Mouse (Mus musculus) layer of hippocampus, adult 2 months (tissue): ENCODE measurements around the gene Epha2. TPM values are rescaled to one million over a fixed set of nuclear protein-coding genes. Genes with fewer than 3 reads are reported as not detected.
A peak's percentile ranks its signal among the peaks of the same experiment; 100 is the strongest.

ENCODE experiments used
- DNase-seq, 2 experiments: peaks; one replicate each; pipeline ENCODE4 v3.0.0; 2022; ENCODE audit warnings: low spot score in 2 of 2
- H3K27ac ChIP-seq: fragments of 200-600 bp; 2 replicates; pipeline ENCODE4 v1.8.1; 2022
- H3K4me3 ChIP-seq: fragments of 200-600 bp; 2 replicates; pipeline ENCODE4 v1.8.1; 2022; ENCODE audit warnings: mild to moderate bottlenecking
- CTCF ChIP-seq: fragments of 200-600 bp; conservative IDR thresholded peaks from 2 replicates; pipeline ENCODE4 v1.8.1; 2022; ENCODE audit warnings: antibody characterized with exemption, mild to moderate bottlenecking, moderate library complexity
- total RNA-seq, 2 experiments: library from RNA; stranded (reverse); gene quantifications; 2 replicates each; pipeline ENCODE4 v1.2.3; 2021

Gene Epha2
- total RNA-seq, 2 experiments from 2014 or later, result 0.86 to 1.3 TPM

DNA sequence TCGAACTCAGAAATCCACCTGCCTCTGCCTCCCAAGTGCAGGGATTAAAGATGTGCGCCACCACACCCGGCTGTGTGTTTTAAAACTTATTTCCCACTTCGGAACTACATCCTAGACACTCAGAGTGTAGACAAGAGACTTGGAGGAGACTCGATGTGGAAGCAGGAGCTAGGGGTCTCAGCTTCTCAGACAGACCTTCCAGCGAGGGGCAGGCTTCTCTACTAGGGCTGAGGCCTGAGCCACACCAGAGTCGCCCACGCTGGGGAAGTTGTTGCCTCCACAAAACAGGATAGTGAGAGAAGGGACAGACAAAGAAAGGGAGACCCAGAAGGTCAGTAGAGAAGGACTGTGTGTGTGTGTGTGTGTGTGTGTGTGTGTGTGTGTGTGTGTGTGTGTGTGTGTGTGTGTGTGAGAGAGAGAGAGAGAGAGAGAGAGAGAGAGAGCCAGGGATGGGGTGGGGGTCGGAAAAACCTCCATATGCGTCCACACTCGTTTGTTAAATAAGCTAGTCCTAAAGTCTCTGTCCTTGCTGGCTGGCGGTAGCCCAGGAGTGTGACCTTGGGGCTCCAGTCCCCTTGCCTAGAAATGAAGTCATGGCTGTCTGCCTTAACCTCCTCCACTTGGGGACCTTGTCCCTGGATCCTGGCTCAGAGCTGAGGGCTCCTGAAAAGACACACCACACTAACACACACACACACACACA, 17.7 kb upstream of the Epha2 start:
- TF ChIP-seq CTCF, result no peak
- Histone ChIP-seq H3K27ac (no peak overlapping the region), H3K4me3 (no peak overlapping the region)
- DNase-seq, result no peak

- no peak overlapping the region for H3K4me3 ChIP-seq
- no peak for DNase-seq
- no peak overlapping the region for H3K27ac ChIP-seq
- no peak for TF ChIP-seq CTCF
Measured at GRCm38 (mm10) chr4:141283879-141284411, 17.1 kb upstream of the Epha2 start.

- Histone ChIP-seq H3K27ac (no peak overlapping the region), H3K4me3 (no peak overlapping the region)
- no peak for DNase-seq
- no peak for TF ChIP-seq CTCF
Measured at GRCm38 (mm10) chr4:141284486-141284885, 16.6 kb upstream of the Epha2 start.

DNA sequence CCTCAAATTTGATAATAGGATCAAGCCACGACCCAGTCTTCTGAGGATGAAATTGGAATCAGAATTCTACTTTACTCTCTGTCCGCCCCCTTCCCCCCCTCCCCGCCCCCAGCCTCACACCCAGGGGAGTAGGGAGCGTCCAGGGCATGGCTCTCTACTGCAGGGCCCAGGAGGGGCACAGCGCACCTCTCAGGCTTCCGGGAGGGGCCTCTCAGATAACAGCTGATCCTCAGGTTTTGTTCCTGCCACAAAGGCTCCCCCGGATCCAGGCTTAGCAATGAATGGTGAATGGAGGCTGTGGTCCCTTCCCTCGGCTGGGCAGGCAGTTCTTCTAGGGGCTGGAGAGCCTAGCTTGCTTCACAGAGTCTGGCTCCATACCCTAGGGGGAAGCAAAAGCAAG, 15.9 kb upstream of the Epha2 start:
- no peak for DNase-seq
- no peak for TF ChIP-seq CTCF
- Histone ChIP-seq H3K4me3 (no peak overlapping the region), H3K27ac (no peak overlapping the region)

GRCm38 (mm10) chr4:141286860-141287517, 14.1 kb upstream of the Epha2 start:
- H3K4me3 ChIP-seq, result no peak overlapping the region
- no peak for DNase-seq
- H3K27ac ChIP-seq, result no peak overlapping the region
- no peak for TF ChIP-seq CTCF

GRCm38 (mm10) chr4:141287518-141288004, 13.5 kb upstream of the Epha2 start:
- no peak for DNase-seq
- no peak for TF ChIP-seq CTCF
- Histone ChIP-seq H3K4me3 (no peak overlapping the region), H3K27ac (no peak overlapping the region)

GRCm38 (mm10) chr4:141288152-141288551, 12.9 kb upstream of the Epha2 start:
- TF ChIP-seq CTCF, result no peak
- Histone ChIP-seq H3K27ac (no peak overlapping the region), H3K4me3 (no peak overlapping the region)
- no peak for DNase-seq

DNA sequence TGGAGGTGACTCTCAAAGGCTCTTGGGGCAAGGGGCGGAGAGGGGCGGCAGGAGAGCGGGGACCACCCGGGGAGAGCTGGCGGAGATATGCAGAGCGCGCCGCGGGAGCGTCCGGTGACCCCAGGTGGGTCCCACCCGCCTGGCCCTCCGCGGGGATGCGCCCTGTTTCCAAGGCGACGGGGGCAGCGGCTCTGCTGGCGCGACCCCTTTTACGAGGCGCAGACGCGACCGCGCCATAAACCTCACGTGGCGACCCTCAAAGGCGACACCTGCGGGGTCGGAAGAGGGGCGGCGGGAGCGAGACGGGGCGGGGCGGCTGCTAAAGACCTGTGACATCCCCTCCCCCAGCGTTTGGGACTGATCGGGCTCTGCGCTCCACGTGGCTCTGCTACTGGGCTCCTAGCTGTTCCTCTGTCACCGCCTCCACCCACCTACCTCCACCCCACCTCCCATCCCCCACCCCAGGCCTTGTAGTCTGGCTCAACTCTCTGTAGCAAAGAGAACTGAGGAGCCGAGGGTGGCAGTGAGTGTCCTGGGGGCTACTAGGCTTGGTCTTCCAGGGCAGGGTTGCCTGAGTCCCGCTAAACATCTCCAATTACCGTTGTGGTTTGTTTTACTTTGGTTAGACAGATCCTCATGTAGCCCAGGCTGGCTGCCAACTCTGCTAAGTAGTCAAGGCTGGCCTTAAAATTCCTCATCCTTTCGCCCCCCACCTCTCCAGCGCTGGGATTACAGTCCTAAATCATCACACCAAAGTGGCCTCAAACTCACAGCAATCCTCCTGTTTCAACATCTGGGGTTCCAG, 9.3 kb upstream of the Epha2 start:
- H3K4me3 ChIP-seq, result peak overlapping the region; percentile 30; the same call in 1 of the 2 replicates
- TF ChIP-seq CTCF, result no peak
- DNase-seq, result no peak
- no peak overlapping the region for H3K27ac ChIP-seq

GRCm38 (mm10) chr4:141295774-141296186, 5.3 kb upstream of the Epha2 start:
- TF ChIP-seq CTCF, result no peak
- no peak overlapping the region for H3K4me3 ChIP-seq
- no peak for DNase-seq
- no peak overlapping the region for H3K27ac ChIP-seq

GRCm38 (mm10) chr4:141297934-141298333, 3.1 kb upstream of the Epha2 start:
- no peak for TF ChIP-seq CTCF
- Histone ChIP-seq H3K4me3 (no peak overlapping the region), H3K27ac (no peak overlapping the region)
- DNase-seq, result no peak

GRCm38 (mm10) chr4:141299356-141299755, 1.7 kb upstream of the Epha2 start:
- no peak overlapping the region for H3K4me3 ChIP-seq
- no peak for TF ChIP-seq CTCF
- no peak overlapping the region for H3K27ac ChIP-seq
- DNase-seq, result no peak

GRCm38 (mm10) chr4:141300196-141300595, 844 bp upstream of the Epha2 start:
- no peak for DNase-seq
- no peak overlapping the region for H3K4me3 ChIP-seq
- H3K27ac ChIP-seq, result no peak overlapping the region
- TF ChIP-seq CTCF, result no peak
